Mouse (Mus musculus) layer of hippocampus, postnatal 25 days (tissue): ENCODE results near the gene Slc22a21. TPM values are rescaled to one million over a fixed set of nuclear protein-coding genes. Genes with fewer than 3 reads are reported as not detected.
"Not testable (repeated sequence)": the region's sequence is repeated elsewhere in the genome, so short reads cannot be mapped to it uniquely, and the experiment has no call there.

Source experiments
- DNase-seq, 2 experiments: peaks; one replicate each; pipeline ENCODE4 v3.0.0; 2022; ENCODE audit warnings: mixed read lengths in 2 of 2, low spot score in 1 of 2; ENCODE audit errors: extremely low spot score in 1 of 2
- total RNA-seq, 2 experiments: library from RNA; stranded (reverse); gene quantifications; 2 replicates each; pipeline ENCODE4 v1.2.3; 2021

Slc22a21 gene
- total RNA-seq, 2 experiments from 2014 or later, result 1.4 to 1.8 TPM

GRCm38 (mm10) chr11:54002761-54003717, 22.9 kb upstream of the Slc22a21 start:
- DNase-seq, result peak; percentile 35 to 72

GRCm38 (mm10) chr11:54002147-54002760, 22.1 kb upstream of the Slc22a21 start:
- peak; percentile 52 to 75 for DNase-seq

- no peak for DNase-seq
Observed at GRCm38 (mm10) chr11:53997661-53998060, 17.5 kb upstream of the Slc22a21 start.

GRCm38 (mm10) chr11:53992264-53992663, 12.1 kb upstream of the Slc22a21 start:
- no peak for DNase-seq

GRCm38 (mm10) chr11:53989232-53989631, 9.1 kb upstream of the Slc22a21 start:
- DNase-seq, result no peak

- DNase-seq, result no peak
Observed at GRCm38 (mm10) chr11:53988081-53988480, 7.9 kb upstream of the Slc22a21 start.

- DNase-seq, result no peak
Observed at GRCm38 (mm10) chr11:53981396-53981795, 1.3 kb upstream of the Slc22a21 start.

GRCm38 (mm10) chr11:53979456-53979787, 710 bp downstream of the Slc22a21 start:
- not testable (repeated sequence) for DNase-seq

- no peak for DNase-seq
Observed at GRCm38 (mm10) chr11:53977672-53978071, 2.5 kb downstream of the Slc22a21 start.

GRCm38 (mm10) chr11:53975559-53975958, 4.6 kb downstream of the Slc22a21 start:
- no peak for DNase-seq

- DNase-seq, result no peak
Observed at GRCm38 (mm10) chr11:53958984-53959383, 21.1 kb downstream of the Slc22a21 start.

GRCm38 (mm10) chr11:53958176-53958575, 22.0 kb downstream of the Slc22a21 start:
- DNase-seq, result peak in 1 of 2 experiments; percentile 8

- no peak for DNase-seq
Observed at GRCm38 (mm10) chr11:53956636-53957035, 23.5 kb downstream of the Slc22a21 start.

- no peak for DNase-seq
Observed at GRCm38 (mm10) chr11:53954653-53955052, 25.5 kb downstream of the Slc22a21 start.

GRCm38 (mm10) chr11:53950133-53950532, 30.0 kb downstream of the Slc22a21 start:
- not testable (repeated sequence) for DNase-seq

GRCm38 (mm10) chr11:53931944-53932318, 48.2 kb downstream of the Slc22a21 start:
- DNase-seq, result not testable (repeated sequence)

GRCm38 (mm10) chr11:53931091-53931943, 48.8 kb downstream of the Slc22a21 start:
- DNase-seq, result peak; percentile 53 to 70

GRCm38 (mm10) chr11:53929741-53930140, 50.4 kb downstream of the Slc22a21 start:
- no peak for DNase-seq

- DNase-seq, result no peak
Observed at GRCm38 (mm10) chr11:53928585-53928984, 51.5 kb downstream of the Slc22a21 start.

- no peak for DNase-seq
Observed at GRCm38 (mm10) chr11:53926303-53926702, 53.8 kb downstream of the Slc22a21 start.

GRCm38 (mm10) chr11:53918851-53919250, 61.3 kb downstream of the Slc22a21 start:
- no peak for DNase-seq
